Mouse (Mus musculus): ENCODE data around the gene Upp2. TPM values are rescaled to one million over a fixed set of nuclear protein-coding genes. Genes with fewer than 3 reads are reported as not detected.

Gene Upp2
- polyA plus RNA-seq, 1 experiment from 2014 or later, result 14.4 TPM

DNA sequence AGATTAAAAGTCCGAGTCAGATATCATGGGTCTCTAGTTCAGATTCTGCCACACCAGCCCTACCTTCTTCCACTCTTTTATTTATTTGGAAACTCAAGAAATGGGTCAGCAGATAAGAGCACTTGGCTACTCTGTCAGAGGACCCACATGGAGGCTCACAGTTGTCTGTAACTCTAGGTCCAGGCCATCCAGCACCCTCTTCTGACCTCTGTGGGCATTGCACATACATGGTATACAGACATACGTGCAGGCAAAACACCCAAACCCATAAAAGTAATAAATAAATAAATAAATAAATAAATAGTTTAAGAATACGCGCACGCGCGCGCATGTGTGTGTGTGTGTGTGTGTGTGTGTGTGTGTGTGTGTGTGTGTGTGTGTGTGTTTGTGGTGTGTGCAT lies 47.8 kb downstream of the Upp2 start:
- WGBS, result 95% methylated on average over 8 of the region's 8 CpGs
- no peak for ATAC-seq (ENCODE audit: low FRiP score, low TSS enrichment)

DNA sequence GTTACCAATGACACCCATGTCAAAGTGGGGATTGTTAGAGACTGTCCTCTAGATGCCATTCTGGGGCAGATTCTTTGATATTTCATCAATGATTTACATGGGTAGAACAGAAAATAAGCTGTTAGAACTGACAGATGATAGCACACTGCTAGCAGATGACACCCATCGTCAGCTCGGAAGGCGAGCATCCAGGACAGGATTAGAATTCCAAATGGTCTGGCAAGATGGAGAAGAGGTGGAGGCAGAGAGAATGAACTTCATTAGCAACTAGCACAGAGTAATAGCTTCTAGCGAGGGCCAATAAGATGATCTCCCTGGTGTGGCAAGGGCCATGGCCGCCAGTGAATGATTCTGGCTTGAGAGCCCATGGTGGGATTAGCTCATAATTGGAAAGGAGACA lies 48.7 kb downstream of the Upp2 start:
- H3K4me1 ChIP-seq (ENCODE audit: control insufficient read depth, insufficient read depth, low read length), result no peaks in the 10 kb centered on the region
- 91% methylated on average over 5 of the region's 5 CpGs for whole genome bisulfite sequencing
- H3K4me2 ChIP-seq (ENCODE audit: low read length), result no peak overlapping the region
- H3K4me3 ChIP-seq (replicated peaks; ENCODE audit: low read depth, low read length), result no peak overlapping the region
- H3K9ac ChIP-seq (replicated peaks; ENCODE audit: low read length), result no peak overlapping the region
- no peaks in the 10 kb centered on the region; the same call in 1 of the 2 replicates for H3K9me3 ChIP-seq (ENCODE audit: control insufficient read depth, low read length)
- H3K27ac ChIP-seq (replicated peaks; ENCODE audit: low read depth, low read length), result no peak overlapping the region
- H3K27me3 ChIP-seq (ENCODE audit: control insufficient read depth, insufficient read depth, low read length), result no peaks in the 10 kb centered on the region
- ATAC-seq (ENCODE audit: low FRiP score, low TSS enrichment) (no peak), DNase-seq (no peak)
- H3K36me3 ChIP-seq (ENCODE audit: control insufficient read depth, insufficient read depth, low read length), result no peaks in the 10 kb centered on the region

More for the DNA sequence above, 47.8 kb downstream of the Upp2 start:
- H3K27me3 ChIP-seq (ENCODE audit: control insufficient read depth, insufficient read depth, low read length), result no peaks in the 10 kb centered on the region
- H3K9me3 ChIP-seq (ENCODE audit: control insufficient read depth, low read length), result no peaks in the 10 kb centered on the region; the same call in 1 of the 2 replicates
- no peak overlapping the region for H3K9ac ChIP-seq (replicated peaks; ENCODE audit: low read length)
- no peak overlapping the region for H3K4me3 ChIP-seq (replicated peaks; ENCODE audit: low read depth, low read length)
- DNase-seq, result no peak
- no peak overlapping the region for H3K4me2 ChIP-seq (ENCODE audit: low read length)
- no peaks in the 10 kb centered on the region for H3K4me1 ChIP-seq (ENCODE audit: control insufficient read depth, insufficient read depth, low read length)
- no peaks in the 10 kb centered on the region for H3K36me3 ChIP-seq (ENCODE audit: control insufficient read depth, insufficient read depth, low read length)
- no peak overlapping the region for H3K27ac ChIP-seq (replicated peaks; ENCODE audit: low read depth, low read length)

DNA sequence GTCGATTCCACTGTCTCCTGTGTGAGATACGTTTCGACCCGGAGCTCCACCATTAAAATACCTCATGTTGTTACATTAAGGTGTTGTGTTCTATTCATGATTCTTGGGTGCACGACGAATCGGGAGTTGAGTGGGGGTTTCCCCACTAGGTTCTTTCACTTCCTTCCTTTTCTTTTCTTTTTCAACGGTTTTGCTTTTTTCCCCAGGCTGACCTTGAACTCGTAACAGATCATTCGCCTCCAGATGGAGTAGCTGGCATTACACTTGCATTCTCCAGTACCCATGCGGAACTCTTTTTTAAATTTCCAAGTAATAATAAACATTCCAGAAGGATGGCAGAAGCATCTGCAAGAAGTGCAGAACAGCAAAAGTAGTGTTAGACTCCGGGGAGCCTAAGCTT lies 58.1 kb downstream of the Upp2 start:
- no peaks in the 10 kb centered on the region for H3K9me3 ChIP-seq (ENCODE audit: control insufficient read depth, low read length)
- H3K9ac ChIP-seq (replicated peaks; ENCODE audit: low read length), result no peak overlapping the region
- no peak overlapping the region for H3K27ac ChIP-seq (replicated peaks; ENCODE audit: low read depth, low read length)
- ATAC-seq (ENCODE audit: low FRiP score, low TSS enrichment) (no peak), DNase-seq (no peak)
- no peak overlapping the region for H3K4me3 ChIP-seq (replicated peaks; ENCODE audit: low read depth, low read length)
- H3K4me2 ChIP-seq (ENCODE audit: low read length), result no peak overlapping the region
- H3K4me1 ChIP-seq (ENCODE audit: control insufficient read depth, insufficient read depth, low read length), result peaks cover 9% of the 10 kb centered on the region; the same call in 1 of the 2 replicates
- no peaks in the 10 kb centered on the region for H3K27me3 ChIP-seq (ENCODE audit: control insufficient read depth, insufficient read depth, low read length)
- WGBS, result 63% methylated on average over 12 of the region's 12 CpGs
- no peaks in the 10 kb centered on the region for H3K36me3 ChIP-seq (ENCODE audit: control insufficient read depth, insufficient read depth, low read length)

DNA sequence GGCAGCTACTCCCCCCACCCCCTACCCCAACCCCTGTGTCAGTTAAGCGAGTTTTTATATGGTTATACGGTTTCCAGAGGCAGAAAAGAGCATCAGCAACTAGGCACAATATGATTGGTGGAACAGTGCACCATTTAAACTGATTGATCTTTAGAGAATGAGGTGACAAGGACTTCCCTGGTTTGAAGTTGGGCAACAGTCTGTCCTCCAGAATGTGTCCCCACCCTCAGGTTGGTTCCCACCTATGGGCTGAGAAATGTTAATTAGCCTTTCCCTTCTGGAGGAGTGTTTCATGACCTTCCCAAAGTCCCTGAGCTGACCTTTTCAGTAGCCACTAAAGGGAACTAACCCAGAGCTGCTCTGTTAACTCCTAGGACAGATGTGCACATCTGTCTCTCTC lies 58.6 kb downstream of the Upp2 start:
- peaks cover 9% of the 10 kb centered on the region; the same call in 1 of the 2 replicates for H3K4me1 ChIP-seq (ENCODE audit: control insufficient read depth, insufficient read depth, low read length)
- H3K9ac ChIP-seq (replicated peaks; ENCODE audit: low read length), result no peak overlapping the region
- WGBS, result 9% methylated on average over 2 of the region's 2 CpGs
- H3K36me3 ChIP-seq (ENCODE audit: control insufficient read depth, insufficient read depth, low read length), result no peaks in the 10 kb centered on the region
- peak; percentile 37; the same call in 1 of the 2 replicates for ATAC-seq (ENCODE audit: low FRiP score, low TSS enrichment)
- no peak overlapping the region for H3K4me3 ChIP-seq (replicated peaks; ENCODE audit: low read depth, low read length)
- DNase-seq, result no peak
- no peaks in the 10 kb centered on the region for H3K27me3 ChIP-seq (ENCODE audit: control insufficient read depth, insufficient read depth, low read length)
- H3K4me2 ChIP-seq (ENCODE audit: low read length), result no peak overlapping the region
- H3K9me3 ChIP-seq (ENCODE audit: control insufficient read depth, low read length), result no peaks in the 10 kb centered on the region
- H3K27ac ChIP-seq (replicated peaks; ENCODE audit: low read depth, low read length), result no peak overlapping the region

DNA sequence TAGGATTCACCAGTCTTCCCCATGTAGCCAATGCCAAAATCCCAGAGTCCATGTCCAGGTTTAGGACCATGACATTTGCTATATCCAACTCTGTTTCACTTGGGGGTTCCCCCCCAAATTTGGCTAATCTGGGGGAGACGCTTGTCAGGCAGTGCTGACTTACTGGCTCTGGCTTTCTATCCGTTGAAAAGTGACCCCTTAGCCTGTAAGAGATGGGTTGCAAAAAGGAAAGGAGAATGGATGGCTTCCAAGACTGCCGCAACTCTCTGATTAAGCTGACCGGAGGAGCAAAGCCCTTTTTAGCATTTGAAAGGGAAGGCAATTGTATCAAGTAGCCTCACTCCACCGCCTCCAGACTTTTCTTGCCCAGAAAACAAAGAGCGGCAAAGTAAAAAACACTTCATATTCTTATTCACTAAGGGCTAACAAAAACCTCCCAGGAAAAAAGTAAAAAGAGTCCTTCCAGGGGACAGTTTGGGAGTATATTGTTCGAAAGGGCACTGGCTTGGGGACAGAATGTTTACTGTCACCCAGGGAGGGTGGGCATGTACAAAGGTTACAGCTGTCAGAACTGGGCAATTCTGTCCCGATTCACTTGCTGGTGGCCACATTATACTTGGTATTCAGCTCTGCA lies 59.2 kb downstream of the Upp2 start:
- Histone ChIP-seq H3K36me3 (ENCODE audit: control insufficient read depth, insufficient read depth, low read length) (no peaks in the 10 kb centered on the region), H3K9ac (replicated peaks; ENCODE audit: low read length) (no peak overlapping the region), H3K9me3 (ENCODE audit: control insufficient read depth, low read length) (no peaks in the 10 kb centered on the region), H3K27me3 (ENCODE audit: control insufficient read depth, insufficient read depth, low read length) (no peaks in the 10 kb centered on the region), H3K27ac (replicated peaks; ENCODE audit: low read depth, low read length) (no peak overlapping the region), H3K4me3 (replicated peaks; ENCODE audit: low read depth, low read length) (no peak overlapping the region), H3K4me1 (ENCODE audit: control insufficient read depth, insufficient read depth, low read length) (peaks cover 9% of the 10 kb centered on the region; the same call in 1 of the 2 replicates), H3K4me2 (ENCODE audit: low read length) (no peak overlapping the region)
- DNase-seq, result peak; percentile 31
- no peak for ATAC-seq (ENCODE audit: low FRiP score, low TSS enrichment)
- 2% methylated on average over 8 of the region's 8 CpGs for WGBS

DNA sequence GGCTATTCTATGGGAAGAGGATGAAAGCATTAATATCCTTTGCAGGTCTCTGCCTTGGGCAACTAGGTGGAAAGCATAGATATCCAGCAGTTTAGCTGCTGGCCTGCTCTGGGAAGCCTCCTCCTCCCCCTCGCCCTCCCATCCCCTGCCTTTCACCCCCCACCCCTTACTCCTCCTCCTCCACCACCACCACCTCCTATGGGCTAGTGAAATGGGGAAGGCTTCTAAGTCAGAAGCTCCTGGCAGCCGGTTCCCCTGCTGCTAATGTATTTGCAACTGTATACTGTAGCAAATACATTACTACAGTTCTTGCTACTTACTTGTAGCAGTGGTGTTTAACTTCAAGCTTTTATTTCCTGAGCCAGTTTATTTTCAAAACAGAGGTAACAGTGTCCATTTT lies 60.9 kb downstream of the Upp2 start:
- H3K36me3 ChIP-seq (ENCODE audit: control insufficient read depth, insufficient read depth, low read length), result no peaks in the 10 kb centered on the region
- H3K4me2 ChIP-seq (ENCODE audit: low read length), result no peak overlapping the region
- H3K4me1 ChIP-seq (ENCODE audit: control insufficient read depth, insufficient read depth, low read length), result peaks cover 9% of the 10 kb centered on the region; the same call in 1 of the 2 replicates
- DNase-seq, result no peak
- H3K27me3 ChIP-seq (ENCODE audit: control insufficient read depth, insufficient read depth, low read length), result no peaks in the 10 kb centered on the region
- no peak overlapping the region for H3K4me3 ChIP-seq (replicated peaks; ENCODE audit: low read depth, low read length)
- ATAC-seq (ENCODE audit: low FRiP score, low TSS enrichment), result no peak
- no peak overlapping the region for H3K27ac ChIP-seq (replicated peaks; ENCODE audit: low read depth, low read length)
- H3K9me3 ChIP-seq (ENCODE audit: control insufficient read depth, low read length), result no peaks in the 10 kb centered on the region
- WGBS, result 34% methylated on average over 2 of the region's 2 CpGs
- no peak overlapping the region for H3K9ac ChIP-seq (replicated peaks; ENCODE audit: low read length)

DNA sequence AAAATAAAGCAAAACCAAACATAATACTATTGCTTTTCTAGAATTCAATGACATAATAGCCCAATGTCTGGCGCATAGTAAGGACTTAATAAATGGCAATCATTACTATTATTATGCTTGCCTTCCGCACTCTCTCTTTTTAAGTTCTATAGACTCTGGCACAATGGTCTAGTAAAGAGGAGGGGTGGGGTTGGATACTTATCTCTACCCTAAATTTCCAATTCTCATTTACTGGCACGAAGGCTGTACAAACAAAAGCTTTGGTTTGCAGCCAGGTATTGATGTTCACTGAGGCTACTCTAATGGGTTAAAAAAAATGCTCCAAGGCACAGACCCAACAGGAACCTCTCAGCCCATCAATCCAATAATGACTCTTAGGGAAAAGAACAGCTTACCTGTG lies 61.9 kb downstream of the Upp2 start:
- no peak for DNase-seq

DNA sequence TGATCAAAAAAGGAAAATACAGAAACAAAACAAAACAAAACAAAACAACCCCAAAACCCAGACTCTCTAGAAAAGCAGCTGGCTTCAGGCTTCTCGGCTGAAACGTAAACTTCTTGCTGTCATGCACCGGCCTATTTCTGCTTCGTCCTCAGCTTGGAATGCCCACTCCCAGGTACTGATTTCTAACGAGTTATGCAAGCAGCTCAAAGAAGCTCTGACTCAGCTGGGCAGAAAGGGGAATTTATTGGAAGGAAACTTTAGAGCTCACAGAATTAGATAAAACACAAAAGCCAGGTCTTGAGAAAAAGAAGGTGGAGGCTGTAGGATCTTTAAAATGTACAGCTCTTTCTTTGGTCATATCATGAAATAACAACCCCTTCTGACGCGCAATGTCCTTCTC lies 62.3 kb downstream of the Upp2 start:
- Histone ChIP-seq H3K4me2 (ENCODE audit: low read length) (no peak overlapping the region), H3K9me3 (ENCODE audit: control insufficient read depth, low read length) (no peaks in the 10 kb centered on the region), H3K4me1 (ENCODE audit: control insufficient read depth, insufficient read depth, low read length) (peaks cover 9% of the 10 kb centered on the region; the same call in 1 of the 2 replicates), H3K9ac (replicated peaks; ENCODE audit: low read length) (no peak overlapping the region), H3K4me3 (replicated peaks; ENCODE audit: low read depth, low read length) (no peak overlapping the region), H3K27ac (replicated peaks; ENCODE audit: low read depth, low read length) (no peak overlapping the region), H3K27me3 (ENCODE audit: control insufficient read depth, insufficient read depth, low read length) (no peaks in the 10 kb centered on the region), H3K36me3 (ENCODE audit: control insufficient read depth, insufficient read depth, low read length) (no peaks in the 10 kb centered on the region)
- DNase-seq (no peak), ATAC-seq (ENCODE audit: low FRiP score, low TSS enrichment) (no peak)
- 67% methylated on average over 7 of the region's 7 CpGs for WGBS

More for the DNA sequence above, 61.9 kb downstream of the Upp2 start:
- no peaks in the 10 kb centered on the region for H3K27me3 ChIP-seq (ENCODE audit: control insufficient read depth, insufficient read depth, low read length)
- WGBS, result 59% methylated on average over 3 of the region's 3 CpGs
- no peak overlapping the region for H3K4me2 ChIP-seq (ENCODE audit: low read length)
- H3K4me1 ChIP-seq (ENCODE audit: control insufficient read depth, insufficient read depth, low read length), result peaks cover 9% of the 10 kb centered on the region; the same call in 1 of the 2 replicates
- H3K4me3 ChIP-seq (replicated peaks; ENCODE audit: low read depth, low read length), result no peak overlapping the region
- no peak overlapping the region for H3K27ac ChIP-seq (replicated peaks; ENCODE audit: low read depth, low read length)
- no peaks in the 10 kb centered on the region for H3K9me3 ChIP-seq (ENCODE audit: control insufficient read depth, low read length)
- no peak for ATAC-seq (ENCODE audit: low FRiP score, low TSS enrichment)
- H3K36me3 ChIP-seq (ENCODE audit: control insufficient read depth, insufficient read depth, low read length), result no peaks in the 10 kb centered on the region
- no peak overlapping the region for H3K9ac ChIP-seq (replicated peaks; ENCODE audit: low read length)

DNA sequence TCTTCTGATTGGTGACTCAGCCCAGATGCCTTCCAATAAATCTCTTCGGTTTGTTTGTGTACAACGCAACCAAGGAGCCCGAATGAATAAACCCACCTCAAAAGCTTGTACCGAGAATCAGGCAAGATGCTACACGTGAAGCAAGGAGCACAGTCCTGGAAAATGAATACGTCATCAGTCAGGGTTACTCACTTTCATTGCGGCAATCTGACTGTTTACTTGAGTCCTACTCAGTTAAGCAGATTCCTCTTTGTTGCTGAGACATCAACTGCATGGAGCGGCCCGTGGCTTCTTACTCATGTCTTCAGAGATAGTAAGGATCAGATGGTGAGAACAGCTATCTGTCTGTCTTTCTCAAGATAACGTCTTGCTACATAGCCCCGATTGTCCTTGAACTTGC lies 66.7 kb downstream of the Upp2 start:
- H3K4me1 ChIP-seq (ENCODE audit: control insufficient read depth, insufficient read depth, low read length), result no peaks in the 10 kb centered on the region
- no peak for ATAC-seq (ENCODE audit: low FRiP score, low TSS enrichment)
- no peaks in the 10 kb centered on the region for H3K27me3 ChIP-seq (ENCODE audit: control insufficient read depth, insufficient read depth, low read length)
- DNase-seq, result no peak
- H3K9ac ChIP-seq (replicated peaks; ENCODE audit: low read length), result no peak overlapping the region
- WGBS, result 91% methylated on average over 11 of the region's 11 CpGs
- no peaks in the 10 kb centered on the region for H3K36me3 ChIP-seq (ENCODE audit: control insufficient read depth, insufficient read depth, low read length)
- no peak overlapping the region for H3K4me2 ChIP-seq (ENCODE audit: low read length)
- no peaks in the 10 kb centered on the region for H3K9me3 ChIP-seq (ENCODE audit: control insufficient read depth, low read length)
- no peak overlapping the region for H3K4me3 ChIP-seq (replicated peaks; ENCODE audit: low read depth, low read length)
- no peak overlapping the region for H3K27ac ChIP-seq (replicated peaks; ENCODE audit: low read depth, low read length)

All from midbrain, embryonic 14.5 days (tissue).